Mouse (Mus musculus) neural tube, embryonic 14.5 days (tissue): Measurements from ENCODE around the gene Scrt2. TPM values are rescaled to one million over a fixed set of nuclear protein-coding genes. Genes with fewer than 3 reads are reported as not detected.

Experiments used
- ATAC-seq: fragments of 200-750 bp; cut with Nextera tagmentation; 2 replicates; pipeline ENCODE4 v1.8.0; 2017; ENCODE audit warnings: low read depth, mild to moderate bottlenecking, moderate TSS enrichment, moderate library complexity
- H3K27ac ChIP-seq: fragments of 300-500 bp; sonication (generic); 2 replicates; pipeline ENCODE4 v1.5.1; 2014; ENCODE audit warnings: low read depth, mild to moderate bottlenecking, control low read depth, low read length, moderate library complexity, mixed read lengths
- H3K27me3 ChIP-seq: fragments of 300-500 bp; sonication (generic); 2 replicates; pipeline ENCODE4 v1.6.1; 2014; ENCODE audit warnings: low read length; ENCODE audit not compliant: control insufficient read depth, insufficient read depth
- H3K36me3 ChIP-seq: fragments of 300-500 bp; sonication (generic); 2 replicates; pipeline ENCODE4 v1.6.1; 2014; ENCODE audit warnings: low read length, mixed read lengths; ENCODE audit not compliant: control insufficient read depth, insufficient read depth
- H3K4me1 ChIP-seq: fragments of 300-500 bp; sonication (generic); 2 replicates; pipeline ENCODE4 v1.6.1; 2014; ENCODE audit warnings: low read length; ENCODE audit not compliant: control insufficient read depth, insufficient read depth
- H3K4me2 ChIP-seq: fragments of 300-500 bp; sonication (generic); 2 replicates; pipeline ENCODE4 v1.6.1; 2014; ENCODE audit warnings: mild to moderate bottlenecking, low read depth, low read length, control low read depth
- H3K4me3 ChIP-seq: fragments of 300-500 bp; sonication (generic); 2 replicates; pipeline ENCODE4 v1.5.1; 2014; ENCODE audit warnings: low read depth, low read length, control low read depth, mixed read lengths
- H3K9ac ChIP-seq: fragments of 300-500 bp; sonication (generic); replicated peaks from 2 replicates; pipeline ENCODE4 v1.6.1; 2014; ENCODE audit warnings: low read depth, mild to moderate bottlenecking, control low read depth, low read length, mixed read lengths
- H3K9me3 ChIP-seq: fragments of 300-500 bp; sonication (generic); 2 replicates; pipeline ENCODE4 v1.6.1; 2016; ENCODE audit warnings: low read length; ENCODE audit not compliant: control insufficient read depth
- WGBS: fragments of 180-500 bp; shearing (Covaris S2); extraction: QIAGEN DNeasy Blood & Tissue Kit; methylation state at CpG from one replicate; pipeline ENCODE4 v1.1.7; 2014; 5-methylcytosine and 5-hydroxymethylcytosine counted together
- polyA plus RNA-seq: library from polyadenylated mRNA; unstranded; fragments of >200 nt; fragmentation: Nextera tagmentation; extraction: Ambion mirVana; gene quantifications from 2 replicates; pipeline ENCODE4 v1.2.1, GENCODE M21; 2014

Gene Scrt2
- polyA plus RNA-seq, 1 experiment from 2014 or later, result 15.7 TPM

- H3K27me3 ChIP-seq, result peaks cover 4% of the 10 kb centered on the region; the same call in 1 of the 2 replicates
- H3K9me3 ChIP-seq, result no peaks in the 10 kb centered on the region
- no peak for ATAC-seq
- H3K9ac ChIP-seq, result no peak overlapping the region
- no peak overlapping the region for H3K4me3 ChIP-seq
- H3K4me2 ChIP-seq, result peak overlapping the region; percentile 72; the same call in 1 of the 2 replicates
- H3K36me3 ChIP-seq, result no peaks in the 10 kb centered on the region
- H3K4me1 ChIP-seq, result peaks cover 16% of the 10 kb centered on the region; the same call in 1 of the 2 replicates
- WGBS, result 2% methylated on average over 11 of the region's 11 CpGs
- no peak overlapping the region for H3K27ac ChIP-seq
These were observed 61.2 kb downstream of the Scrt2 start for GRCm38 (mm10) chr2:152142571-152142970.

GRCm38 (mm10) chr2:152143279-152144157, 62.2 kb downstream of the Scrt2 start, which contains the start of gene Tcf15:
Gene Tcf15, plus strand, starts transcription at chr2:152143561.
- ATAC-seq, result peak; percentile 69
- under 1% methylated on average over 99 of the region's 118 CpGs for WGBS

GRCm38 (mm10) chr2:152144158-152144450, 62.8 kb downstream of the Scrt2 start:
- no peak for ATAC-seq
- 20% methylated on average over 9 of the region's 9 CpGs for WGBS

More at GRCm38 (mm10) chr2:152143279-152144157, 62.2 kb downstream of the Scrt2 start, which contains the start of gene Tcf15:
- peaks cover 4% of the 10 kb centered on the region; the same call in 1 of the 2 replicates for H3K27me3 ChIP-seq
- H3K36me3 ChIP-seq, result no peaks in the 10 kb centered on the region
- H3K4me2 ChIP-seq, result peak within 1 kb of the TSS; percentile 72
- no peak within 1 kb of the TSS for H3K27ac ChIP-seq
- no peaks in the 10 kb centered on the region for H3K9me3 ChIP-seq
- peaks cover 16% of the 10 kb centered on the region; the same call in 1 of the 2 replicates for H3K4me1 ChIP-seq
- H3K9ac ChIP-seq, result peak within 1 kb of the TSS; percentile 52
- peak within 1 kb of the TSS; percentile 43 for H3K4me3 ChIP-seq

GRCm38 (mm10) chr2:152144501-152144900, 63.2 kb downstream of the Scrt2 start:
- Histone ChIP-seq H3K36me3 (no peaks in the 10 kb centered on the region), H3K27me3 (peaks cover 4% of the 10 kb centered on the region; the same call in 1 of the 2 replicates), H3K9ac (no peak overlapping the region), H3K4me2 (peak overlapping the region; percentile 72; the same call in 1 of the 2 replicates), H3K27ac (no peak overlapping the region), H3K4me1 (peaks cover 16% of the 10 kb centered on the region; the same call in 1 of the 2 replicates), H3K4me3 (peak overlapping the region; percentile 43), H3K9me3 (no peaks in the 10 kb centered on the region)
- WGBS, result 52% methylated on average over 5 of the region's 5 CpGs
- no peak for ATAC-seq

More at GRCm38 (mm10) chr2:152144158-152144450, 62.8 kb downstream of the Scrt2 start:
- Histone ChIP-seq H3K9me3 (no peaks in the 10 kb centered on the region), H3K36me3 (no peaks in the 10 kb centered on the region), H3K27me3 (peaks cover 4% of the 10 kb centered on the region; the same call in 1 of the 2 replicates), H3K9ac (peak overlapping the region; percentile 52; the same call in 1 of the 2 replicates), H3K4me2 (peak overlapping the region; percentile 72), H3K27ac (no peak overlapping the region), H3K4me3 (peak overlapping the region; percentile 43), H3K4me1 (peaks cover 16% of the 10 kb centered on the region; the same call in 1 of the 2 replicates)

Other genes with a start within 250 kb of the Scrt2 start
- 0.39 and 0.46 TPM in 2 replicates for gene Rspo4, start 238.6 kb upstream of the Scrt2 start, polyA plus RNA-seq
- gene Angpt4, start 170.3 kb upstream of the Scrt2 start, polyA plus RNA-seq, result 0.11 and 0.62 TPM in 2 replicates
- 36.3 and 36.6 TPM in 2 replicates for gene Fam110a, start 101.3 kb upstream of the Scrt2 start, polyA plus RNA-seq
- 0.60 and 1.2 TPM in 2 replicates for gene Slc52a3, start 85.0 kb upstream of the Scrt2 start, polyA plus RNA-seq
- 22.5 and 23.4 TPM in 2 replicates for gene Srxn1, start 24.0 kb downstream of the Scrt2 start, polyA plus RNA-seq
- 1.3 and 3.3 TPM in 2 replicates for gene Tcf15, start 62.0 kb downstream of the Scrt2 start, polyA plus RNA-seq
- 94.7 and 155 TPM in 2 replicates for gene Csnk2a1, start 145.3 kb downstream of the Scrt2 start, polyA plus RNA-seq
- 28.0 and 33.9 TPM in 2 replicates for gene Tbc1d20, start 212.3 kb downstream of the Scrt2 start, polyA plus RNA-seq